Mouse (Mus musculus) neural tube, embryonic 12.5 days (tissue): ENCODE measurements around the gene Vwa8. TPM values are rescaled to one million over a fixed set of nuclear protein-coding genes. Genes with fewer than 3 reads are reported as not detected.
"Not testable (repeated sequence)": the region's sequence is repeated elsewhere in the genome, so short reads cannot be mapped to it uniquely, and the experiment has no call there.

ENCODE experiments used
- ATAC-seq: fragments of 200-750 bp; cut with Nextera tagmentation; 2 replicates; pipeline ENCODE4 v1.8.0; 2017; ENCODE audit warnings: low read depth, mild to moderate bottlenecking, moderate TSS enrichment, moderate library complexity; ENCODE audit not compliant: low FRiP score
- H3K27ac ChIP-seq: fragments of 300-500 bp; sonication (generic); 2 replicates; pipeline ENCODE4 v1.5.1; 2016
- H3K27me3 ChIP-seq: fragments of 300-500 bp; sonication (generic); replicated peaks from 2 replicates; pipeline ENCODE4 v1.6.1; 2016; ENCODE audit warnings: mild to moderate bottlenecking
- H3K36me3 ChIP-seq: fragments of 300-500 bp; sonication (generic); 2 replicates; pipeline ENCODE4 v1.6.1; 2016; ENCODE audit warnings: mild to moderate bottlenecking
- H3K4me1 ChIP-seq: fragments of 300-500 bp; sonication (generic); 2 replicates; pipeline ENCODE4 v1.6.1; 2016
- H3K4me2 ChIP-seq: fragments of 300-500 bp; sonication (generic); replicated peaks from 2 replicates; pipeline ENCODE4 v1.6.1; 2016; ENCODE audit warnings: mild to moderate bottlenecking
- H3K4me3 ChIP-seq: fragments of 300-500 bp; sonication (generic); 2 replicates; pipeline ENCODE4 v1.5.1; 2016
- H3K9ac ChIP-seq: fragments of 300-500 bp; sonication (generic); 2 replicates; pipeline ENCODE4 v1.6.1; 2016; ENCODE audit warnings: mild to moderate bottlenecking
- H3K9me3 ChIP-seq: fragments of 300-500 bp; sonication (generic); 2 replicates; pipeline ENCODE4 v1.6.1; 2016; ENCODE audit warnings: mild to moderate bottlenecking
- WGBS: fragments of 180-500 bp; shearing (Covaris S2); methylation state at CpG from one replicate; pipeline ENCODE4 v1.1.7; 2016; 5-methylcytosine and 5-hydroxymethylcytosine counted together
- polyA plus RNA-seq: library from polyadenylated mRNA; unstranded; fragments of >200 nt; fragmentation: Nextera tagmentation; extraction: Ambion mirVana; gene quantifications from 2 replicates; pipeline ENCODE4 v1.2.1, GENCODE M21; 2016

Vwa8 gene
- polyA plus RNA-seq, 1 experiment from 2014 or later, result 10.2 TPM

- peaks cover under 1% of the 10 kb centered on the region; the same call in 1 of the 2 replicates for H3K4me1 ChIP-seq
- H3K4me3 ChIP-seq, result no peak overlapping the region
- no peak overlapping the region for H3K9ac ChIP-seq
- H3K36me3 ChIP-seq, result no peaks in the 10 kb centered on the region
- H3K27me3 ChIP-seq, result no peaks in the 10 kb centered on the region
- no peak overlapping the region for H3K4me2 ChIP-seq
- H3K27ac ChIP-seq, result no peak overlapping the region
- 91% methylated on average over 8 of the region's 8 CpGs for WGBS
- no peak for ATAC-seq
- H3K9me3 ChIP-seq, result no peaks in the 10 kb centered on the region
Measured at GRCm38 (mm10) chr14:78886566-78887234, 37.8 kb downstream of the Vwa8 start.

GRCm38 (mm10) chr14:78887494-78887893, 38.6 kb downstream of the Vwa8 start:
- not testable (repeated sequence) for H3K36me3 ChIP-seq

DNA sequence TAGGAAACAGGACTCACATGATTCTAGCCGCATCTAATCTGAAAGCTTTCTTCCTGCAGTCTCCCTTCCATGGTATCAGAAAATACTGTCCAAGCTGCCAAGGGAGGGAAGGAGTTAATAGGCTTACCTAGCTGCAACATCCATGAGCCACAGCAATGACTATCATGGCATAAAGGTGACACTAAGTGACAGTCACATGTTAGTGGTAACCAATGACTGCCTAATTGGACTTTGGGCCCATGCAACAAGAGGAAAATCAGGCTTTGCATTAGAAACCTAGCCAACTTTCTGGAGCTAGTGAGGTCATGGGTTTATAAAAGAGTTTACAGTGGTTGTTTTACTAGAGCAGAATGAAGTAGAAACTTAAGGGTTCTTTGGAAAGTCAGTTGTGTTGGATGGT, 46.6 kb downstream of the Vwa8 start:
- Histone ChIP-seq H3K4me2 (no peak overlapping the region), H3K4me3 (no peak overlapping the region), H3K4me1 (no peaks in the 10 kb centered on the region), H3K9ac (no peak overlapping the region), H3K9me3 (no peaks in the 10 kb centered on the region), H3K27ac (no peak overlapping the region), H3K36me3 (no peaks in the 10 kb centered on the region), H3K27me3 (no peaks in the 10 kb centered on the region)
- no peak for ATAC-seq
- 93% methylated on average over 1 of the region's 1 CpGs for WGBS

More at GRCm38 (mm10) chr14:78887494-78887893, 38.6 kb downstream of the Vwa8 start:
- H3K4me1 ChIP-seq, H3K4me3 ChIP-seq, H3K9ac ChIP-seq, H3K4me2 ChIP-seq, H3K27me3 ChIP-seq, ATAC-seq, H3K9me3 ChIP-seq, H3K27ac ChIP-seq: not testable (repeated sequence)
- whole genome bisulfite sequencing, result 95% methylated on average over 18 of the region's 18 CpGs

- Histone ChIP-seq H3K27me3 (no peaks in the 10 kb centered on the region), H3K4me2 (no peak overlapping the region), H3K9me3 (no peaks in the 10 kb centered on the region), H3K27ac (no peak overlapping the region), H3K4me3 (no peak overlapping the region), H3K9ac (no peak overlapping the region), H3K4me1 (no peaks in the 10 kb centered on the region; the same call in 1 of the 2 replicates), H3K36me3 (no peaks in the 10 kb centered on the region)
- ATAC-seq, result no peak
- 92% methylated on average over 5 of the region's 5 CpGs for WGBS
Measured at GRCm38 (mm10) chr14:78896252-78896651, 47.4 kb downstream of the Vwa8 start.

GRCm38 (mm10) chr14:78900770-78901169, 51.9 kb downstream of the Vwa8 start:
- Histone ChIP-seq H3K27me3 (no peaks in the 10 kb centered on the region), H3K36me3 (no peaks in the 10 kb centered on the region), H3K27ac (no peak overlapping the region), H3K9ac (no peak overlapping the region), H3K9me3 (no peaks in the 10 kb centered on the region), H3K4me2 (no peak overlapping the region), H3K4me1 (no peaks in the 10 kb centered on the region; the same call in 1 of the 2 replicates), H3K4me3 (no peak overlapping the region)
- 63% methylated on average over 2 of the region's 2 CpGs for WGBS
- no peak for ATAC-seq

DNA sequence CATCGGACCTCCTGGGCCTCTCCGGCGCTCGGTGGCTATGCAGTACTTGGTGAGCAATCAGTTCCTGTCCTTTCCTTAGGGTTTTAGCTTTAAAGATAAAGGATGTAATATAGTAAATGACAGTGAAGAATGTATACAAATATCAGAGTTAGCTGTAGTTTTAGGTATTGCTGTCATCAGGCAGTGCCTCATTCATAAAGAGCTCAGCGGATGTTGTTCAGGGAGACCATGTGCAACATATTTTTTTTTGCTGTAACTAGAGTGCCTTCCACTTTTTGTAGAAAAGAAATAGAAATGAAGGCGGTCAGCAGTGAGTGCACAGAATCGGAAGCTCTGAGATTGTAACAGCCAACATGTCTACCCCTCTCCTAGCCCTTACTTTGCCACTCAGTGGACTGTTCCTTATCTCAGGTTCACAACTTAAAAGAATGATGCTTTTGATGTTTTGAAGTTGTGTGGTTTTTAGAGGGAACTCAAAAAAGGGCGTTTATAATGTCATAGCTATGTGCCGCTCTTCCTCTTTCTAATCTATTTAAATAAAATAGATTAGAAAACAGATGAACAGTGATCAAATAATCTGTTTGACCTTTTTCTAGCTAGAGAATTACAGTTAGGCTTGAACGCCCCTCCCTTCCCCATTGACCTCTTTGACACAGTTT, 59.5 kb downstream of the Vwa8 start:
- H3K27me3 ChIP-seq, result no peaks in the 10 kb centered on the region
- H3K4me3 ChIP-seq, result no peak overlapping the region
- ATAC-seq, result no peak
- H3K36me3 ChIP-seq, result no peaks in the 10 kb centered on the region
- H3K4me1 ChIP-seq, result no peaks in the 10 kb centered on the region
- no peak overlapping the region for H3K27ac ChIP-seq
- H3K9ac ChIP-seq, result no peak overlapping the region
- H3K4me2 ChIP-seq, result no peak overlapping the region
- WGBS, result 91% methylated on average over 10 of the region's 10 CpGs
- H3K9me3 ChIP-seq, result no peaks in the 10 kb centered on the region

- Histone ChIP-seq H3K9me3 (no peaks in the 10 kb centered on the region), H3K36me3 (no peaks in the 10 kb centered on the region), H3K4me2 (no peak overlapping the region), H3K4me1 (no peaks in the 10 kb centered on the region), H3K27ac (no peak overlapping the region), H3K9ac (no peak overlapping the region), H3K4me3 (no peak overlapping the region), H3K27me3 (no peaks in the 10 kb centered on the region)
- no peak for ATAC-seq
- WGBS, result 85% methylated on average over 10 of the region's 10 CpGs
Measured at GRCm38 (mm10) chr14:78912076-78912475, 63.2 kb downstream of the Vwa8 start.

GRCm38 (mm10) chr14:78914180-78914579, 65.3 kb downstream of the Vwa8 start:
- no peak overlapping the region for H3K4me2 ChIP-seq

GRCm38 (mm10) chr14:78916691-78917090, 67.8 kb downstream of the Vwa8 start:
- Histone ChIP-seq H3K4me2 (no peak overlapping the region), H3K4me3 (no peak overlapping the region), H3K27ac (no peak overlapping the region), H3K9me3 (no peaks in the 10 kb centered on the region), H3K9ac (no peak overlapping the region), H3K27me3 (no peaks in the 10 kb centered on the region), H3K4me1 (no peaks in the 10 kb centered on the region), H3K36me3 (no peaks in the 10 kb centered on the region)
- 94% methylated on average over 2 of the region's 2 CpGs for WGBS
- no peak for ATAC-seq

More at GRCm38 (mm10) chr14:78914180-78914579, 65.3 kb downstream of the Vwa8 start:
- ATAC-seq, result no peak
- H3K4me1 ChIP-seq, result no peaks in the 10 kb centered on the region
- no peak overlapping the region for H3K27ac ChIP-seq
- H3K9me3 ChIP-seq, result no peaks in the 10 kb centered on the region
- no peaks in the 10 kb centered on the region for H3K36me3 ChIP-seq
- no peaks in the 10 kb centered on the region for H3K27me3 ChIP-seq
- no peak overlapping the region for H3K9ac ChIP-seq
- H3K4me3 ChIP-seq, result no peak overlapping the region
- WGBS, result 85% methylated on average over 8 of the region's 8 CpGs

DNA sequence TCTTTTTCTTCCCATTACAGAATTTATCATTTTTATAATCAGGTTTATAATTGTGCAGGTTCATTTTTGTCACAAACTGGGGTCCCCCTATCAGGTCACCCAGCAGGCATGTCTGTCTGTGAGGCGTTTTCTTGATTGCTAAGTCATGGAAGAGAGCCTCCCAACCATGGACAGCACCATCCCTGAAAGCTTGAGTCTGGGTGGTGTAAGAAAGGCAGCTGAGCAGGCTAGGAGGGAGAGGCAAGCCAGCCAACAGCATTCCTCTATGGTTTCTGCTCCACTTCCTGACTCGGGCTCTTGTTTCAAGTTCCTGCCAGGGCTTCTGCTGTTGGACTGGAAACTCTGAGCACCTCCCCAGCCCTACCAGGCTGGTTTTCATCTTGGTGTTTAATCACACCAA, 72.4 kb downstream of the Vwa8 start:
- no peak overlapping the region for H3K9ac ChIP-seq
- H3K4me3 ChIP-seq, result no peak overlapping the region
- 67% methylated on average over 2 of the region's 2 CpGs for WGBS
- no peak overlapping the region for H3K27ac ChIP-seq
- H3K27me3 ChIP-seq, result no peaks in the 10 kb centered on the region
- no peaks in the 10 kb centered on the region for H3K9me3 ChIP-seq
- H3K36me3 ChIP-seq, result no peaks in the 10 kb centered on the region
- H3K4me2 ChIP-seq, result no peak overlapping the region
- no peaks in the 10 kb centered on the region for H3K4me1 ChIP-seq
- no peak for ATAC-seq

GRCm38 (mm10) chr14:78923631-78924030, 74.8 kb downstream of the Vwa8 start:
- no peak overlapping the region for H3K4me2 ChIP-seq
- no peaks in the 10 kb centered on the region for H3K9me3 ChIP-seq
- ATAC-seq, result no peak
- H3K4me1 ChIP-seq, result no peaks in the 10 kb centered on the region
- H3K4me3 ChIP-seq, result no peak overlapping the region
- H3K9ac ChIP-seq, result no peak overlapping the region
- no peak overlapping the region for H3K27ac ChIP-seq
- WGBS, result 88% methylated on average over 5 of the region's 5 CpGs
- H3K27me3 ChIP-seq, result no peaks in the 10 kb centered on the region
- H3K36me3 ChIP-seq, result no peaks in the 10 kb centered on the region

DNA sequence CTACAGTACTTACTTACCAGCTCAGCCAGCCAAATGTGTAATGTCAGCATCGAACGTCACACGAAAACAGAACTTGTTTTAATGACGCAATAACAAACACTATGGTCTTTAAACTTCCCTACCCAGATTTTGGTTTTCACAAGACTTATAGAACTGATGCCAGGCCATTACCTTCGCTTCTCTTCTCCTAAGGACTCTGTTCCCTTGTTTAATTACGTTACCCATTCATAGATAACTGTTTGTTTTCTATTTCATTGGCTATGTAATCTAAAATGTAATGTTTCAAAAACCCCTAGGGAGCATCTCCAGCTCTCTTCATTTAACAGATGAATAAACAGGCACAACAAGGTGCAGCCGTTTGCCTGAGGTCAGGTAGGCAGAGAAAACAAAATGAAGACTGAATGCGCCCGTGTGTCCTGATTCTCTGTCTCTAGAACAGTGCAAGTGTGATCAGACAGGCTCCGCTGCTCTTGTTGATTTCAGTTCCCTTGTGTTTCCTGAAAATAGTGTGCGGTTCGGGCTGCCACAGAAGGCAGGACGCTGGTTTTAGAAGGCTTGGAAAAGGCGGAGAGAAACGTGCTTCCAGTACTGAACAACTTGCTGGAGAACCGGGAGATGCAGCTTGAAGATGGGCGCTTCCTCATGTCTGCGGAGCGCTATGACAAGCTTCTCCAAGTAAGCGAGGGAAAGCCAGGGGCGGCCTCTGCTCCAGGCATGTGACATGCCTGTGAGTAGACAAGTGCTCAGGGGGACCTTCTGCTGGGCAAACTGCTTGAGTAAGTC, 76.1 kb downstream of the Vwa8 start:
- Histone ChIP-seq H3K27ac (no peak overlapping the region), H3K36me3 (no peaks in the 10 kb centered on the region), H3K4me3 (no peak overlapping the region), H3K4me2 (no peak overlapping the region), H3K27me3 (no peaks in the 10 kb centered on the region), H3K4me1 (no peaks in the 10 kb centered on the region), H3K9ac (no peak overlapping the region), H3K9me3 (no peaks in the 10 kb centered on the region)
- no peak for ATAC-seq
- 83% methylated on average over 21 of the region's 21 CpGs for WGBS
